Mouse (Mus musculus) CD4-positive helper T cell, adult 2 months (primary cell): Measurements from ENCODE around the gene Treml1.

Experiments used
- DNase-seq: peaks from one replicate; pipeline ENCODE4 v3.0.0-alpha.2; 2012; ENCODE audit warnings: low read depth, missing footprints, low spot score

Treml1 gene

GRCm38 (mm10) chr17:48409380-48410298, 49.9 kb downstream of the Treml1 start, which contains the start of the genes Nfya and Oard1:
TSS of gene Nfya (minus strand) at chr17:48409906.
TSS of gene Oard1 (plus strand) at chr17:48410014.
- peak; percentile 100 for DNase-seq

GRCm38 (mm10) chr17:48410299-48410785, 50.6 kb downstream of the Treml1 start:
- no peak for DNase-seq

GRCm38 (mm10) chr17:48411241-48411640, 51.5 kb downstream of the Treml1 start:
- peak; percentile 54 for DNase-seq

- no peak for DNase-seq
These were observed 56.3 kb downstream of the Treml1 start for GRCm38 (mm10) chr17:48416011-48416410.
